Mouse (Mus musculus): ENCODE data around the gene Prr22. TPM values are rescaled to one million over a fixed set of nuclear protein-coding genes. Genes with fewer than 3 reads are reported as not detected.

Prr22 gene
- total and polyA plus RNA-seq, 3 experiments = 0.11 to 2.0 (median 0.29) TPM

DNA sequence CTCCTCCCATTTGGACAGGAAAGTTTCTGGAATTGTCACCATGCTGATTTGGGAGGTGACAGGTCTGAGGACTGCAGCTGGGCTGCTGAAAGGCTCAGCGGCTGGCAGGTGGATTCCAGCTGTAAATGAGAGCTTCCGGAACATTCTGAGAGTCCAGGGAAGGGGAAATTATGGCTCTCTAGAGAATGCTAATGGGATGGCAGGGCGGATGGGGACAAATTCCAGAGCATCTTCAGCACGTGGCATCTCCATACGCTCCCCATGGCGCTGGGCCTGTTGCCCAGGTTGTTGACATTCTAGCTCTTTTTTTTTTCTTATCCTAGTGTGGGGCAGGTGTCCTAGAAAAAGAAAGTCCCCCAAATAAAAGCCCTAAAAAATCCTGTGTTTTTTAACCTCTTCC lies 40.9 kb upstream of the Prr22 start:
- Histone ChIP-seq H3K4me3 (no peak overlapping the region), H3K9ac (ENCODE audit: low read depth, low read length) (no peak overlapping the region), H3K27me3 (ENCODE audit: control insufficient read depth, insufficient read depth, low read length) (no peaks in the 10 kb centered on the region), H3K27ac (no peak overlapping the region), H3K36me3 (ENCODE audit: control insufficient read depth, insufficient read depth, low read length) (no peaks in the 10 kb centered on the region), H3K79me2 (replicated peaks; ENCODE audit: control insufficient read depth, insufficient read depth, low read length) (no peaks in the 10 kb centered on the region), H3K4me1 (ENCODE audit: control insufficient read depth, insufficient read depth, low read length) (peaks cover 2% of the 10 kb centered on the region)
- TF ChIP-seq POLR2A (IDR thresholded peaks at IDR 0.05; ENCODE audit: insufficient read depth, low read depth, low read length) (no peak), CTCF (IDR thresholded peaks at IDR 0.05) (no peak), EP300 (IDR thresholded peaks at IDR 0.05; ENCODE audit: insufficient read depth, low read depth, low read length) (no peak)
- 24% methylated on average over 6 of the region's 6 CpGs for WGBS
- no peak for DNase-seq
- intact Hi-C loops (cut with DNase I) = no loop called here

DNA sequence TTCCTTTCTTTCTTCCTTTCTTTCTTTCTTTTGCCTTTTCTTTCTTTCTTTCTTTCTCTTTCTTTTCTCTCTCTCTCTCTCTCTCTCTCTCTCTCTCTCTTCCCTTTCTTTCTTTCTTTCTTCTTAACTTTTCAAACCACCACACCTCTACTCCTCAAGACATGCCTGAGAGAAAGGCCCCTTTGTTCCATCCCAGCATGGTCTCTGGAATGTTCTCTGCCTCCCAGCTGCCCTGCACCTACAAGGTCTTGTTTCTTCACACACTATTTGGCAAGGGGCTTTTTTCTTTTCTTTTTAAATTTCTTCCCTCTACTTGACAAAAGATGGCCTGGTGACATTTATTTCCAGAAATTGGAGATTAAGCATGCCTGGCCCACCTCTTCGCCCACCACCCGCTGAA lies 40.4 kb upstream of the Prr22 start:
- Histone ChIP-seq H3K4me3 (no peak overlapping the region), H3K9ac (ENCODE audit: low read depth, low read length) (no peak overlapping the region), H3K36me3 (ENCODE audit: control insufficient read depth, insufficient read depth, low read length) (no peaks in the 10 kb centered on the region), H3K4me1 (ENCODE audit: control insufficient read depth, insufficient read depth, low read length) (peaks cover 2% of the 10 kb centered on the region), H3K27me3 (ENCODE audit: control insufficient read depth, insufficient read depth, low read length) (no peaks in the 10 kb centered on the region), H3K27ac (no peak overlapping the region), H3K79me2 (replicated peaks; ENCODE audit: control insufficient read depth, insufficient read depth, low read length) (no peaks in the 10 kb centered on the region)
- no peak for TF ChIP-seq CTCF (IDR thresholded peaks at IDR 0.05)
- TF ChIP-seq EP300 (IDR thresholded peaks at IDR 0.05; ENCODE audit: insufficient read depth, low read depth, low read length) = no peak
- TF ChIP-seq POLR2A (IDR thresholded peaks at IDR 0.05; ENCODE audit: insufficient read depth, low read depth, low read length) = no peak
- no peak for DNase-seq
- 73% methylated on average over 2 of the region's 2 CpGs for WGBS
- intact Hi-C loops (cut with DNase I) = no loop called here

DNA sequence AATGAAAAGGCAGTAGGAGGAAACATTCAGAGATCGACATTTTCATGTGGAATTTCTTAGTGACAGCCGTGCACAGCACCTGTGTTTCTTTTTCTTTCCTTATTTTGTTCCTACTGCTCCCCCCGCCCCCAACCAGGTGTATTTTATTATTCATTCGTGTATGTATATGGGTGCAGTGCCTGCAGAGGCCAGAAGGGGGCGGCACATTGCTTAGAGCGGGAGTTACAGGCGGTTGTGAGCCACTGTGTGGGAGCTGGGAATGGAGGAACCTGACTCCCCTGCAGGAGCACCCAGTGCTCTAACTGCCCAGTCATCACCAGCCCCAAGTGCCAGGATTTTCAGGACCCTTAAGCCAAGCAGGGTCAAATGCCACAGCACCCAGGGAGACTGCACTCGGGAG lies 33.5 kb upstream of the Prr22 start:
- TF ChIP-seq CTCF (IDR thresholded peaks at IDR 0.05) (peak; percentile 47), POLR2A (IDR thresholded peaks at IDR 0.05; ENCODE audit: insufficient read depth, low read depth, low read length) (no peak)
- Histone ChIP-seq H3K4me1 (ENCODE audit: control insufficient read depth, insufficient read depth, low read length) (peaks cover 3% of the 10 kb centered on the region; the same call in 1 of the 2 replicates), H3K36me3 (ENCODE audit: control insufficient read depth, insufficient read depth, low read length) (no peaks in the 10 kb centered on the region), H3K9ac (ENCODE audit: low read depth, low read length) (no peak overlapping the region), H3K27ac (no peak overlapping the region), H3K27me3 (ENCODE audit: control insufficient read depth, insufficient read depth, low read length) (no peaks in the 10 kb centered on the region), H3K4me3 (no peak overlapping the region), H3K79me2 (replicated peaks; ENCODE audit: control insufficient read depth, insufficient read depth, low read length) (no peaks in the 10 kb centered on the region)
- DNase-seq = no peak
- 45% methylated on average over 8 of the region's 8 CpGs for WGBS
- intact Hi-C loops (cut with DNase I) = no loop called here

DNA sequence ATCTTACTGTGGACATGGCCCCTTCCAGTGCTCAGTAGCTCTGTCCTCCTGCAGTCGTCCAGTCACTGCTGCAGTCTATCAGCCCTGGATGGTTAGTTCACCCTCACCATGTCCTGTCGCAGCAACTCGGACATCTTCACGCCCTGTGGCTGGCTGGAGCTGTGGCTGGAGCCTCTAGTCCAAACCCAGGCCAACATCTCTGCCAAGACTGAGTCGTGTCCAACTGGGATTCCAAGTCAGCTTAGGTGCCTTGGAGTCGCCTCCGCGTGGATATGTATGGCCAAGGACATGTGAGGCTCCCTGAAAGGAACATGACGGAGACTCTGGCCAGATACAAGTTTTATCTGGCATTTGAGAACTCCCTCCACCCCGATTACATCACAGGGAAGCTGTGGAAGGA lies 31.8 kb upstream of the Prr22 start:
- DNase-seq = no peak
- WGBS = 51% methylated on average over 10 of the region's 10 CpGs
- H3K27ac ChIP-seq = no peak overlapping the region
- TF ChIP-seq POLR2A (IDR thresholded peaks at IDR 0.05; ENCODE audit: insufficient read depth, low read depth, low read length) = no peak
- no peak for TF ChIP-seq EP300 (IDR thresholded peaks at IDR 0.05; ENCODE audit: insufficient read depth, low read depth, low read length)
- no peak for TF ChIP-seq CTCF (IDR thresholded peaks at IDR 0.05)
- no peak overlapping the region for H3K4me3 ChIP-seq
- H3K9ac ChIP-seq (ENCODE audit: low read depth, low read length) = no peak overlapping the region
- H3K27me3 ChIP-seq (ENCODE audit: control insufficient read depth, insufficient read depth, low read length) = no peaks in the 10 kb centered on the region
- peaks cover 3% of the 10 kb centered on the region; the same call in 1 of the 2 replicates for H3K4me1 ChIP-seq (ENCODE audit: control insufficient read depth, insufficient read depth, low read length)
- no peaks in the 10 kb centered on the region for H3K79me2 ChIP-seq (replicated peaks; ENCODE audit: control insufficient read depth, insufficient read depth, low read length)
- intact Hi-C loops (cut with DNase I) = no loop called here
- no peaks in the 10 kb centered on the region for H3K36me3 ChIP-seq (ENCODE audit: control insufficient read depth, insufficient read depth, low read length)

DNA sequence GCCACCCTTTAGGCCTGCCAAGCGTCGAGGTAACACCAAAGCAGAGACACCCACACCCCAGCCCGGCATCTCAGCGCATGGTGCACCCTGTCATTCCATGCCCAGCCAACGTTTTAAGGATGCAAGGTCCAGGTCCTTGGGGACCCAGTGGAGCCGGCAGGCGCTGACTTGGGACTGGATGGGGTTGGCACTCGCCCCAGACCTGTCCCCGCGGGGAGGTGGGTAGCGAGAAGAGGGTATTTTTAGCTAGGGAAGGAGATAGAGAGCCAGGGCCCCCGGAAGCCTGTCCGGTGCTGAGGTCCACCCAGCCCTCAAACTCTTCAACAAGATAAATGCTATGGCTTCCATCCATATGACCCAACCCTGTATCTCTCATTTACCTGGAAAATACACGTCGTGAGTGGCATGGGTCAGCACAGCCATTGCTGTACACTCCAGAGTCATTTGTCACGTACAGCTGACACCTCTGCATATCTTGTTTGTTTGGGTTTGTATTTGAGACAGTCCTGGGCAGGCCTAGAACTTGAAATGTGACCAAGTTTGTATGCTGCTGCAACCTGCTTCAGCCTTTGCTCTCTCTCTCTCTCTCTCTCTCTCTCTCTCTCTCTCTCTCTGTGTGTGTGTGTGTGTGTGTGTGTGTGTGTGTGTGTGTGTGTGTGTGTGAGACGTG lies 29.8 kb upstream of the Prr22 start:
- DNase-seq = peak in 1 of 2 experiments; percentile 43
- no peak overlapping the region for H3K27ac ChIP-seq
- 34% methylated on average over 17 of the region's 17 CpGs for WGBS

DNA sequence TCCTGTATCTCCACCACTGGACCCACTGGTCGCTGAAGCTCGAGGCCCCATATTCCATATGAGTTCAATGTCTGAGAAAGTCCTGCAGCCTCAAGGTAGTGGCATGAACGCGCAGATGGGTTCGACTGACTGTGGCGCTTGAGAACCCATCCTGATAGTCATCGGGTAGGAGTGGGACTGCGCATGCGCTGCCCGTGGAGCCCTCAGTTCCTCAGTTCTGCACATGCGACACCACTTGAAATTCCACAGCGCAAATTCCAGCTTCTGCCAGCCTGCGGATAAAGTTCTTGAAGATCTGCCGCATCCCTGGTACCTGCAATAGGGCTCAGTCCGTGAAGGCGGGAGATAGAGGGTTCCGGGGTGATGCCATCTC lies 29.3 kb upstream of the Prr22 start:
- Histone ChIP-seq H3K27me3 (ENCODE audit: control insufficient read depth, insufficient read depth, low read length) (no peaks in the 10 kb centered on the region), H3K4me3 (no peak overlapping the region), H3K36me3 (ENCODE audit: control insufficient read depth, insufficient read depth, low read length) (no peaks in the 10 kb centered on the region), H3K79me2 (replicated peaks; ENCODE audit: control insufficient read depth, insufficient read depth, low read length) (no peaks in the 10 kb centered on the region), H3K9ac (ENCODE audit: low read depth, low read length) (no peak overlapping the region), H3K27ac (no peak overlapping the region), H3K4me1 (ENCODE audit: control insufficient read depth, insufficient read depth, low read length) (peaks cover 3% of the 10 kb centered on the region; the same call in 1 of the 2 replicates)
- TF ChIP-seq CTCF (IDR thresholded peaks at IDR 0.05) = no peak
- TF ChIP-seq POLR2A (IDR thresholded peaks at IDR 0.05; ENCODE audit: insufficient read depth, low read depth, low read length) = no peak
- no peak for TF ChIP-seq EP300 (IDR thresholded peaks at IDR 0.05; ENCODE audit: insufficient read depth, low read depth, low read length)
- 62% methylated on average over 17 of the region's 17 CpGs for WGBS
- DNase-seq = peak in 1 of 2 experiments; percentile 18
- intact Hi-C loops (cut with DNase I) = no loop called here

More for the DNA sequence above, 29.8 kb upstream of the Prr22 start:
- TF ChIP-seq POLR2A (IDR thresholded peaks at IDR 0.05; ENCODE audit: insufficient read depth, low read depth, low read length) (no peak), EP300 (IDR thresholded peaks at IDR 0.05; ENCODE audit: insufficient read depth, low read depth, low read length) (no peak), CTCF (IDR thresholded peaks at IDR 0.05) (no peak)
- Histone ChIP-seq H3K27me3 (ENCODE audit: control insufficient read depth, insufficient read depth, low read length) (no peaks in the 10 kb centered on the region), H3K79me2 (replicated peaks; ENCODE audit: control insufficient read depth, insufficient read depth, low read length) (no peaks in the 10 kb centered on the region), H3K36me3 (ENCODE audit: control insufficient read depth, insufficient read depth, low read length) (no peaks in the 10 kb centered on the region), H3K4me1 (ENCODE audit: control insufficient read depth, insufficient read depth, low read length) (peaks cover 3% of the 10 kb centered on the region; the same call in 1 of the 2 replicates), H3K9ac (ENCODE audit: low read depth, low read length) (no peak overlapping the region), H3K4me3 (no peak overlapping the region)
- intact Hi-C loops (cut with DNase I) = no loop called here
